Mouse (Mus musculus): ENCODE measurements at regions not wholly inside any gene's neighbourhood (a gene's known extent, or its start where the extent isn't known, plus 50 kb on each side); places are given as distances from the start of the nearest gene placed in this dataset.

GRCm38 (mm10) chr10:84003601-84004149 is 281.0 kb downstream of the 1500009L16Rik start:
- Histone ChIP-seq H3K4me2 (replicated peaks) (no peak overlapping the region), H3K4me3 (no peak overlapping the region), H3K27me3 (no peaks in the 10 kb centered on the region), H3K9me3 (no peaks in the 10 kb centered on the region), H3K27ac (no peak overlapping the region), H3K9ac (no peak overlapping the region), H3K4me1 (peaks cover 23% of the 10 kb centered on the region), H3K36me3 (no peaks in the 10 kb centered on the region)
- WGBS, result 48% methylated on average over 8 of the region's 8 CpGs
- ATAC-seq (ENCODE audit: insufficient number of reproducible peaks, insufficient read depth, low FRiP score, low TSS enrichment), result no peak

- Histone ChIP-seq H3K36me3 (no peaks in the 10 kb centered on the region), H3K9me3 (no peaks in the 10 kb centered on the region), H3K9ac (no peak overlapping the region), H3K4me2 (replicated peaks) (no peak overlapping the region), H3K4me3 (no peak overlapping the region), H3K27ac (no peak overlapping the region), H3K27me3 (no peaks in the 10 kb centered on the region), H3K4me1 (peaks cover under 1% of the 10 kb centered on the region; the same call in 1 of the 2 replicates)
- WGBS, result 71% methylated on average over 4 of the region's 4 CpGs
- no peak for ATAC-seq (ENCODE audit: insufficient number of reproducible peaks, insufficient read depth, low FRiP score, low TSS enrichment)
Measured at GRCm38 (mm10) chr10:84008923-84009322, 286.3 kb downstream of the 1500009L16Rik start.

GRCm38 (mm10) chr10:84019381-84019780 is 296.7 kb downstream of the 1500009L16Rik start:
- WGBS, result 12% methylated on average over 9 of the region's 9 CpGs
- no peak overlapping the region for H3K27ac ChIP-seq
- no peaks in the 10 kb centered on the region for H3K36me3 ChIP-seq
- H3K4me2 ChIP-seq (replicated peaks), result no peak overlapping the region
- no peaks in the 10 kb centered on the region for H3K9me3 ChIP-seq
- no peak overlapping the region for H3K4me3 ChIP-seq
- no peak for ATAC-seq (ENCODE audit: insufficient number of reproducible peaks, insufficient read depth, low FRiP score, low TSS enrichment)
- peaks cover 9% of the 10 kb centered on the region; the same call in 1 of the 2 replicates for H3K4me1 ChIP-seq
- no peaks in the 10 kb centered on the region for H3K27me3 ChIP-seq
- H3K9ac ChIP-seq, result no peak overlapping the region

GRCm38 (mm10) chr10:84020023-84020620 is 297.5 kb downstream of the 1500009L16Rik start:
- Histone ChIP-seq H3K4me3 (no peak overlapping the region), H3K4me2 (replicated peaks) (no peak overlapping the region), H3K4me1 (peaks cover 9% of the 10 kb centered on the region; the same call in 1 of the 2 replicates), H3K9me3 (no peaks in the 10 kb centered on the region), H3K27ac (no peak overlapping the region), H3K36me3 (no peaks in the 10 kb centered on the region), H3K27me3 (no peaks in the 10 kb centered on the region), H3K9ac (no peak overlapping the region)
- WGBS, result 43% methylated on average over 10 of the region's 10 CpGs
- ATAC-seq (ENCODE audit: insufficient number of reproducible peaks, insufficient read depth, low FRiP score, low TSS enrichment), result no peak

- Histone ChIP-seq H3K27me3 (no peaks in the 10 kb centered on the region), H3K4me2 (replicated peaks) (no peak overlapping the region), H3K27ac (no peak overlapping the region), H3K9me3 (no peaks in the 10 kb centered on the region), H3K9ac (no peak overlapping the region), H3K4me3 (no peak overlapping the region), H3K36me3 (no peaks in the 10 kb centered on the region), H3K4me1 (peaks cover 9% of the 10 kb centered on the region; the same call in 1 of the 2 replicates)
- WGBS, result 57% methylated on average over 12 of the region's 12 CpGs
- ATAC-seq (ENCODE audit: insufficient number of reproducible peaks, insufficient read depth, low FRiP score, low TSS enrichment), result no peak
Measured at GRCm38 (mm10) chr10:84021167-84022120, 298.8 kb downstream of the 1500009L16Rik start.

- H3K9ac ChIP-seq, result no peak overlapping the region
- H3K27me3 ChIP-seq, result no peaks in the 10 kb centered on the region
- no peak overlapping the region for H3K4me2 ChIP-seq (replicated peaks)
- no peak overlapping the region for H3K4me3 ChIP-seq
- WGBS, result 77% methylated on average over 4 of the region's 4 CpGs
- H3K4me1 ChIP-seq, result peaks cover 9% of the 10 kb centered on the region; the same call in 1 of the 2 replicates
- ATAC-seq (ENCODE audit: insufficient number of reproducible peaks, insufficient read depth, low FRiP score, low TSS enrichment), result no peak
- no peaks in the 10 kb centered on the region for H3K36me3 ChIP-seq
- H3K27ac ChIP-seq, result no peak overlapping the region
- no peaks in the 10 kb centered on the region for H3K9me3 ChIP-seq
Measured at GRCm38 (mm10) chr10:84024294-84024693, 301.6 kb downstream of the 1500009L16Rik start.

- Histone ChIP-seq H3K9ac (no peak overlapping the region), H3K36me3 (no peaks in the 10 kb centered on the region), H3K4me2 (replicated peaks) (no peak overlapping the region), H3K27me3 (no peaks in the 10 kb centered on the region), H3K27ac (no peak overlapping the region), H3K4me1 (peaks cover 9% of the 10 kb centered on the region; the same call in 1 of the 2 replicates), H3K4me3 (no peak overlapping the region), H3K9me3 (no peaks in the 10 kb centered on the region)
- ATAC-seq (ENCODE audit: insufficient number of reproducible peaks, insufficient read depth, low FRiP score, low TSS enrichment), result no peak
- WGBS, result 57% methylated on average over 8 of the region's 8 CpGs
Measured at GRCm38 (mm10) chr10:84024901-84025300, 302.2 kb downstream of the 1500009L16Rik start.

- Histone ChIP-seq H3K36me3 (no peaks in the 10 kb centered on the region), H3K4me2 (replicated peaks) (no peak overlapping the region), H3K4me3 (no peak overlapping the region), H3K4me1 (peaks cover under 1% of the 10 kb centered on the region; the same call in 1 of the 2 replicates), H3K27ac (no peak overlapping the region), H3K9ac (no peak overlapping the region), H3K9me3 (no peaks in the 10 kb centered on the region), H3K27me3 (no peaks in the 10 kb centered on the region)
- WGBS, result 58% methylated on average over 4 of the region's 4 CpGs
- ATAC-seq (ENCODE audit: insufficient number of reproducible peaks, insufficient read depth, low FRiP score, low TSS enrichment), result no peak
Measured at GRCm38 (mm10) chr10:84026798-84027197, 304.1 kb downstream of the 1500009L16Rik start.

- no peak for ATAC-seq (ENCODE audit: insufficient number of reproducible peaks, insufficient read depth, low FRiP score, low TSS enrichment)
- no peak overlapping the region for H3K27ac ChIP-seq
- 59% methylated on average over 11 of the region's 11 CpGs for WGBS
Measured at GRCm38 (mm10) chr10:84036131-84036877, 313.6 kb downstream of the 1500009L16Rik start.

GRCm38 (mm10) chr10:84048706-84049105 is 326.0 kb downstream of the 1500009L16Rik start:
- H3K27ac ChIP-seq, result no peak overlapping the region
- no peaks in the 10 kb centered on the region; the same call in 1 of the 2 replicates for H3K4me1 ChIP-seq
- no peak overlapping the region for H3K4me2 ChIP-seq (replicated peaks)
- H3K9me3 ChIP-seq, result no peaks in the 10 kb centered on the region
- WGBS, result 89% methylated on average over 5 of the region's 5 CpGs
- no peaks in the 10 kb centered on the region for H3K27me3 ChIP-seq
- ATAC-seq (ENCODE audit: insufficient number of reproducible peaks, insufficient read depth, low FRiP score, low TSS enrichment), result no peak
- no peak overlapping the region for H3K4me3 ChIP-seq
- no peaks in the 10 kb centered on the region for H3K36me3 ChIP-seq
- H3K9ac ChIP-seq, result no peak overlapping the region

More at GRCm38 (mm10) chr10:84036131-84036877, 313.6 kb downstream of the 1500009L16Rik start:
- no peaks in the 10 kb centered on the region for H3K36me3 ChIP-seq
- no peak overlapping the region for H3K9ac ChIP-seq
- no peaks in the 10 kb centered on the region for H3K9me3 ChIP-seq
- H3K4me3 ChIP-seq, result no peak overlapping the region
- H3K4me2 ChIP-seq (replicated peaks), result no peak overlapping the region
- peaks cover 5% of the 10 kb centered on the region; the same call in 1 of the 2 replicates for H3K4me1 ChIP-seq
- H3K27me3 ChIP-seq, result no peaks in the 10 kb centered on the region

GRCm38 (mm10) chr10:84052696-84053095 is 330.0 kb downstream of the 1500009L16Rik start:
- WGBS, result 87% methylated on average over 8 of the region's 8 CpGs
- no peak overlapping the region for H3K9ac ChIP-seq
- no peak for ATAC-seq (ENCODE audit: insufficient number of reproducible peaks, insufficient read depth, low FRiP score, low TSS enrichment)
- no peaks in the 10 kb centered on the region for H3K27me3 ChIP-seq
- H3K4me1 ChIP-seq, result peaks cover 17% of the 10 kb centered on the region
- H3K9me3 ChIP-seq, result no peaks in the 10 kb centered on the region
- H3K27ac ChIP-seq, result no peak overlapping the region
- H3K36me3 ChIP-seq, result no peaks in the 10 kb centered on the region
- no peak overlapping the region for H3K4me2 ChIP-seq (replicated peaks)
- no peak overlapping the region for H3K4me3 ChIP-seq
